Mouse (Mus musculus) olfactory bulb, adult 2 months (tissue): ENCODE data around the gene Map3k12. TPM values are rescaled to one million over a fixed set of nuclear protein-coding genes. Genes with fewer than 3 reads are reported as not detected.

Experiments used
- H3K27ac ChIP-seq: fragments of 200-500 bp; 2 replicates; pipeline ENCODE4 v1.5.1; 2012; ENCODE audit warnings: low read depth, low read length; ENCODE audit not compliant: insufficient read depth
- H3K4me1 ChIP-seq: fragments of 200-500 bp; 2 replicates; pipeline ENCODE4 v1.6.1; 2012; ENCODE audit warnings: low read length; ENCODE audit not compliant: control insufficient read depth, insufficient read depth
- H3K4me3 ChIP-seq: fragments of 200-500 bp; 2 replicates; pipeline ENCODE4 v1.5.1; 2012; ENCODE audit warnings: mild to moderate bottlenecking, low read depth, low read length, moderate library complexity; ENCODE audit not compliant: insufficient read depth
- CTCF ChIP-seq: fragments of 200-500 bp; IDR thresholded peaks from 2 replicates; pipeline ENCODE4 v1.5.1; 2012; ENCODE audit warnings: low read depth, mild to moderate bottlenecking, low read length, moderate library complexity; ENCODE audit not compliant: insufficient read depth
- POLR2A ChIP-seq: fragments of 200-500 bp; IDR thresholded peaks from 2 replicates; pipeline ENCODE4 v1.6.1; 2012; ENCODE audit warnings: mild to moderate bottlenecking, low read depth, low read length, moderate library complexity; ENCODE audit not compliant: insufficient read depth
- WGBS: fragments of 180-500 bp; shearing (Covaris S2); methylation state at CpG from one replicate; pipeline ENCODE4 v1.1.7; 2018; 5-methylcytosine and 5-hydroxymethylcytosine counted together
- polyA plus RNA-seq: library from polyadenylated mRNA; stranded (reverse); fragments of >200 nt; gene quantifications from 2 replicates; pipeline ENCODE4 v1.2.4, GENCODE M21; 2012; ENCODE audit warnings: low replicate concordance; ENCODE audit not compliant: missing spikeins, insufficient read depth, insufficient read length

Map3k12 gene
- not detected in 2 replicates for polyA plus RNA-seq

GRCm38 (mm10) chr15:102516728-102517404 lies at the start of gene Map3k12:
TSS of gene Map3k12 (minus strand) at chr15:102517064.
- Histone ChIP-seq H3K27ac (peak within 1 kb of the TSS; percentile 59), H3K4me1 (peaks cover 24% of the 10 kb centered on the region), H3K4me3 (peak within 1 kb of the TSS; percentile 85)
- WGBS: under 1% methylated on average over 43 of the region's 43 CpGs
- peak; percentile 57 for TF ChIP-seq POLR2A
- TF ChIP-seq CTCF: 0 out of 2 replicates have a peak, but pooled peaks have one; percentile 5

DNA sequence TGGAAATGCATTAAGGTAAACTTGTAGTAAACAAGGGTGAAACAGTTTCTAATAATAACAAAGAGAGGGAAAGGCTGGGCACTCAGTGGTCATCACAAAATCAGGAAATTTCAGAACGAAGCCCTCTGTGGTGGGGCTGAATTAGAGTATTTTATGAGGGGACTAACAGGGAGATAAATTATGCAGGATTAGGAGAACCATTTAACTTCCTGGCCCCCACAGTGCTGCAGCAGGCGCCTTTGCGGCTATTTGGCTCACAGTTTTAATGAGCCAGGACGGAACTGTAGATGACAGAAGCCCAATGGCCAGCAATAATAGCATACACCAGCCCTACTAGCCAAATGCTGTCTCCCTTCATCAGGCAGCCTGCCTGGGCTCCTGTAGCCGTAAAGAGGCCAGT lies 46.8 kb upstream of the Map3k12 start:
- WGBS: 75% methylated on average over 5 of the region's 5 CpGs
- Histone ChIP-seq H3K4me3 (no peak overlapping the region), H3K27ac (no peak overlapping the region), H3K4me1 (no peaks in the 10 kb centered on the region)
- TF ChIP-seq POLR2A: no peak
- TF ChIP-seq CTCF: no peak

DNA sequence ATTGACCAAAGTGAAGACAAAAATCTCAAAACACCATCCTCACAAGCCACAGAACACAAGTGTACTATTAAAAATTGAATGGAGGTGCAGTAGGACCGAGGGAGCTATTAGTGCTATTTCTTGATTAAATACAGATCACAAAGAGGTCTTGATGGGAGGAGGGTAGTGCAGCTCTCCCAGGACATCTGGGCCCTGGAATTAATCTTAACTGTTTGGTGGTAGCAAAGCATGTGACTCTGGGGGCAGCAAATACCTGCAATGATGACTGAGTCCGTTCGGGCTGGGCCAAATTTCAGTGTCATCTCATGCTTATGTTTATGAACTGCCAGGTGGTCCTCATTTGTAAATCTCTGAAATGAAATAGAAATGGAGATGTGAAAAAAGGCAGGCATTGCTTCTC lies 46.2 kb upstream of the Map3k12 start:
- Histone ChIP-seq H3K27ac (no peak overlapping the region), H3K4me3 (no peak overlapping the region), H3K4me1 (no peaks in the 10 kb centered on the region)
- TF ChIP-seq POLR2A (no peak), CTCF (no peak)
- 74% methylated on average over 3 of the region's 3 CpGs for WGBS

DNA sequence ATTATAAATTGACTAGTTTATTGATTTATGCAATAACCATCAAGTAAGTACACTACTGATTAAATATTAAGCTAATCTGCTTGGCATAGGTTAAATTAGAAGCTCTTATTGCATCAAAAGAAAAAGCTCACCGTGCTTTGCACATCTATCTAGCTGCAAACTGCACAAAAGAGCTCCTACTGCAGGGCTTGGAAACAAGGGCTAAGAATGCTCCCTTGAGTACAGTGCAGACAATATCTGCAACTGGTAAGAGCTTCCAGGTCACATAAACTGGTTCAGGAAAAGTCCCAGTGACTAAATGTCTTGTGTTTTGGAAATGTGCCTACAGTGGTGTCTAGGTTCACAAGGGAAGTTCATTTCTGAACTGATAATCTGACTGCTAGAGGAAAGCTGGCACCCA lies 45.6 kb upstream of the Map3k12 start:
- 45% methylated on average over 1 of the region's 1 CpGs for WGBS
- no peak overlapping the region for H3K27ac ChIP-seq
- TF ChIP-seq CTCF: no peak
- TF ChIP-seq POLR2A: no peak
- no peaks in the 10 kb centered on the region for H3K4me1 ChIP-seq
- H3K4me3 ChIP-seq: no peak overlapping the region

DNA sequence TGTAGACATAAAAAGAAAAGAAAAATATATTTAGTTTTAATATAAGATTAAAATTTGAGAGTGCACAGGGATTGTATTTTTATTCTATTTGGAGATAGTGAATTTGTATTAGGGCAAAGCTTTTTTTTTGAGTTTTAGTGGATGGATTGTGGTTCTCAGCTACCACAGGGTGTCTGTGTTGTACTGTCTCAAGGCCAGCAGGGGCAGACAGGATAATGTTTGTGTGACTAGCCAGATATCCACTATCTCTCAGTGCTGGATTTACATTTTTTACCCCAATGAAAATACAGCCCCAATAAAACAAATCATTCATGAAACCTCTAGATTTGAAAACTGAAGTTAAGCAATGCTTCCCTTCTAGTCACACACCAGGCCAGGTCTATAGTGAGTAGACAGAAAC lies 40.7 kb upstream of the Map3k12 start:
- Histone ChIP-seq H3K4me1 (no peaks in the 10 kb centered on the region), H3K27ac (no peak overlapping the region), H3K4me3 (no peak overlapping the region)
- TF ChIP-seq POLR2A (no peak), CTCF (no peak)

GRCm38 (mm10) chr15:102555581-102555980 lies 38.7 kb upstream of the Map3k12 start:
- 100% methylated on average over 1 of the region's 1 CpGs for WGBS
- TF ChIP-seq CTCF (no peak), POLR2A (no peak)
- Histone ChIP-seq H3K4me1 (no peaks in the 10 kb centered on the region), H3K27ac (no peak overlapping the region), H3K4me3 (no peak overlapping the region)

DNA sequence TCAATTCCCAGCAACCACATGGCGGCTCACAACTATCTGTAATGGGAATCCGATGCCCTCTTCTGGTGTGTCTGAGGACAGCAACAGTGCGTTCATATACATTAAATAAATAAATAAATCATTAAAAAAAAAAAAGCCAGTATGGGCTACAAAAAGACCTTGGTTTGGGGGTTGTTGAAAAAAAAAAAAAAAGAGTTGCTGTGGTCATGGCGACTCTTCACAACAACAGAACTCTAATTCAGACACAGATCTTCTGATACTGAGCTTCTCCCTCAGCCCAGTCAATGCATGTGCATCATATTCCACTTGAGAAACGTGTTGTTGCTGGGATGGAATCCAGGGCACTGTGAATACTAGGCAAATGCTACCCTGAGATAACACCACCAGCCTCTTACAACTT lies 35.7 kb upstream of the Map3k12 start:
- no peak for TF ChIP-seq POLR2A
- no peak for TF ChIP-seq CTCF
- H3K4me3 ChIP-seq: no peak overlapping the region
- no peaks in the 10 kb centered on the region for H3K4me1 ChIP-seq
- WGBS: 98% methylated on average over 5 of the region's 5 CpGs
- H3K27ac ChIP-seq: no peak overlapping the region

DNA sequence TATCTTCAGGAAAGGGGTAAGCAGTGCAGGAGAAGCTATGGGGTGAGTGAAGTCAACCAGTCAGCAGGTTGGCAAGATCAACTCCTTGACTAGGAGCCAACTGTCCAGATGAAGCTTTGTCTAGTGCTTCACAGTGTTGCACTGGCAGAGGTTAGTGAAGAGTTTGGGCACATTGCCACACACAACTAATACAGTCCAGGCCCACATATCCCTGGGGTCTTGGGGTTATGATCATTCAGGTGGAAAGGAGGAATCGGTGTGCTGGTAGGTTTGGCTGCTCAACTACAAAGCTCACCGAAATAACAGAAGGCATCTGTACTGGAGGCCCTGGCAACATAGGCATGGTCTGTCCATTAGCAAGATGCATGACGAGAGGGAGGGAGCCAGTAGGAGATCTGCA lies 30.6 kb upstream of the Map3k12 start:
- H3K27ac ChIP-seq: no peak overlapping the region
- WGBS: 62% methylated on average over 3 of the region's 3 CpGs

DNA sequence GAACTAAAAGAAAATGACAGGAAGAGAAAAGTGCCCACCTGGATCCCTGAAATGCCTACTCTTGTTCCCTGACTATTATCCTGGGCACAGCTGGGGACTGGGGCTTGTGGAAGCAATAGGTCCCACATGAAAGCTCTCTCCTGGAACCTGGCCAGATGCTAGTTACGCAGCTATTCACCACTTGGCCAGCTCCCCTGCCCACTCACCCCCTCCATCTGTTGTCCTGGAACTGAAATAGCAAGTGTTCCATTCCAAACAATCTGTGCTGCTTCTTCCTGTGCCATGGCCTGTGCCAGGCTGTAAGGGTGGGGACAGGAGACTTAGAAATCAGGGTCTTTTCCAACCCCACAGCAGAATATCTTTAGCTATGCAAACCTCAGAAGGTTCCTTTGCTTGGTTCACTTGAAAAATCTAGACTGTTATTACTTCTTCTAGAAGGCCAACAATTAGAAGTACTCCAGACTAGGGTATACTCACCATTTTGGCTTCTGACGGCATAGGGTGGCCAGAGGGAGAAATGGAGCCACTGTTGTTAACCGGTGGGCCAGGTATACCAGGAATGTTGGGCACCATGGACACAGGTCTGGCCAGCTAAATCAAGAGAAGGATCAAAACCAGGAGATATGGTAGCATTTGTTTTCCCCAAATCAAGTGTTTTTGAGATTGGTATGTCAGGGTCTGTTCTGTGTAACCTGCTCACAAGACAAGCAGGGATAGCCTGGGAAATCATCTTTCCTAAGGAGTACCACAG lies 30.0 kb upstream of the Map3k12 start:
- WGBS: 45% methylated on average over 3 of the region's 3 CpGs

More for the DNA sequence above, 30.6 kb upstream of the Map3k12 start:
- H3K4me3 ChIP-seq: no peak overlapping the region
- H3K4me1 ChIP-seq: peaks cover 5% of the 10 kb centered on the region
- TF ChIP-seq POLR2A: no peak
- no peak for TF ChIP-seq CTCF

More for the DNA sequence above, 30.0 kb upstream of the Map3k12 start:
- H3K4me1 ChIP-seq: peaks cover 5% of the 10 kb centered on the region
- peak overlapping the region; percentile 48; the same call in 1 of the 2 replicates for H3K27ac ChIP-seq
- no peak for TF ChIP-seq CTCF
- TF ChIP-seq POLR2A: no peak
- no peak overlapping the region for H3K4me3 ChIP-seq
